Mouse (Mus musculus) ES-E14 (cell line): ENCODE data around the gene Castor2.

Experiments used
- CHD2 ChIP-seq: IDR thresholded peaks from 2 replicates; pipeline ENCODE4 v1.6.1; 2014; ENCODE audit warnings: mild to moderate bottlenecking, low read depth, low read length, inconsistent platforms
- HCFC1 ChIP-seq: IDR thresholded peaks from 2 replicates; pipeline ENCODE4 v1.6.1; 2012; ENCODE audit warnings: low read length, inconsistent platforms, borderline replicate concordance; ENCODE audit not compliant: insufficient read depth
- MAFK ChIP-seq: IDR thresholded peaks from 2 replicates; pipeline ENCODE4 v1.6.1; 2014; ENCODE audit warnings: mild to moderate bottlenecking, low read depth, low read length, inconsistent platforms; ENCODE audit not compliant: insufficient read depth
- ZC3H11A ChIP-seq: IDR thresholded peaks from 2 replicates; pipeline ENCODE4 v1.6.1; 2012; ENCODE audit warnings: low read depth, mild to moderate bottlenecking, inconsistent platforms, low read length, borderline replicate concordance
- ZNF384 ChIP-seq: IDR thresholded peaks from 2 replicates; pipeline ENCODE4 v1.6.1; 2012; ENCODE audit warnings: low read depth, low read length, inconsistent platforms

DNA sequence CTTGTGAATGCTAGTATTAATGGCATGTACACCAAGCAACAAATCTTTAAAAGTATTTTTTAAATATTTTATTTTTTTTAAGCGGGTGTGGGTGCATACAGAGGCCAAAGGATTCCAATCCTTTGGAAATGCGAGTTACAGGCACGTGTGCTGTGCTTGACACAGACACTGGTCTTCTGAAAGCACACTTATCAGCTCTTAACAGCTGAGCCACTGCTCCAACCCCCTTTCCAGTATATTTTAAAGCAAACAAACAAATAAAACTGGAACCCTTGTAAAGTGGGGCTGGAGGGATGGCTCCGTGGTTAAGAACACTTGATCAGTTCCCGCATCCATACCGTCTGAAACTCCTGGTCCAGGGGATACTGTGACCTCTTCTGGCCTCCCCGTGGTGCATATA, 83.7 kb downstream of the Castor2 start:
- no peak for TF ChIP-seq MAFK
- no peak for TF ChIP-seq ZC3H11A
- no peak for TF ChIP-seq HCFC1
- no peak for TF ChIP-seq ZNF384
- TF ChIP-seq CHD2 = no peak
